7 mouse cellular contexts compared by ENCODE assay signal in the genomic region with DNA sequence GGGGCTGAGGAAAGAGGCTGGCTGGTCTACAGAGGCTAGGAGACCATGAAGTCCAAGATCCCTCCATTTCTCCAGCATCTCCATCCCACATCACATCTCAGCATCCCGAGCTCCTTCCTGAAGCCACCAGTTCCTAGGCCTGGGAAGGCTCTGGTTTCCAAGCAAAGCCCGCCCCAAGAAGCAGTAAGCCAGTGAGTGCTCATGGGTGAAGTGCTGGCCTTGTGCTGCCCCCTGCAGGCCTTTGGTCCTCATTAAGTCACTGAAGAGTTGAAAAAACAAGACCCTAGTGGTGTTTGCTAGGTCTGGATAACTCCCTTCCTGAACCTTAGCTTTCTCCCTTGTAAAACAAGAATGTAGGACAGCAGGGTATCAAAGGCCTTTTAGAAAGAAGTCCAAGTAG. TPM values are rescaled to one million over a fixed set of nuclear protein-coding genes. Genes with fewer than 3 reads are reported as not detected.
DNase-seq lines count a peak whose midpoint lies in the region; ATAC-seq and TF ChIP-seq lines count a peak whose summit lies in the region.

No protein-coding gene starts in this region.

- H3K27me3 ChIP-seq in spleen, adult 2 months (ENCODE audit: control insufficient read depth, insufficient read depth, low read length), result no peaks in the 10 kb centered on the region

- H3K36me3 ChIP-seq in spleen, adult 2 months (ENCODE audit: control insufficient read depth, insufficient read depth, low read length), result no peaks in the 10 kb centered on the region

- no peak overlapping the region for H3K27ac ChIP-seq in spleen, adult 2 months (ENCODE audit: insufficient read depth, low read length)

- peak; percentile 45 for ATAC-seq in CD4-positive, CD25-positive, alpha-beta regulatory T cell, adult 4 months
- ATAC-seq in common myeloid progenitor, adult 5-6 weeks (replicated peaks; ENCODE audit: low read depth, poor library complexity, severe bottlenecking), result peak; percentile 63; the same call in 1 of the 2 replicates

- H3K4me1 ChIP-seq in spleen, adult 2 months (ENCODE audit: control insufficient read depth, insufficient read depth, insufficient read length), result no peaks in the 10 kb centered on the region

- TF ChIP-seq CTCF in spleen, adult 2 months (IDR thresholded peaks at IDR 0.05; ENCODE audit: extremely low read depth, insufficient read depth, insufficient read length, insufficient replicate concordance), result peak; percentile 28; the same call in 1 of the 2 replicates

- peak; percentile 32 for DNase-seq in T-cell, adult 2 months (ENCODE audit: low spot score)
- DNase-seq in gastrocnemius, postnatal 25 days, result peak; percentile 42
- DNase-seq in layer of hippocampus, adult 9-11 months, result peak; percentile 52
- DNase-seq in lung, postnatal 25 days (ENCODE audit: low spot score), result peak; percentile 52
- peak in 1 of 2 experiments; percentile 40 for DNase-seq in spleen, adult 2 months (ENCODE audit: low read depth in 1 of 2, low spot score in 2 of 2)

- 41% methylated on average over 2 of the region's 2 CpGs for WGBS in spleen, adult 2 months

- H3K4me3 ChIP-seq in spleen, adult 2 months (ENCODE audit: extremely low read depth, insufficient read depth, insufficient read length), result no peak overlapping the region

- no peak for TF ChIP-seq POLR2A in spleen, adult 2 months (IDR thresholded peaks at IDR 0.05; ENCODE audit: low read depth, low read length)

RNA-seq across cellular contexts. Expression of a gene that starts 35.5 kb away (rescaled TPM):
- 1,000 to 10,000 TPM; 3,273 to 3,796 TPM for polyA plus RNA-seq in CD4-positive, CD25-positive, alpha-beta regulatory T cell, adult 4 months (2017; shearing (Covaris generic))
- 4,884 and 5,218 TPM in 2 replicates for total RNA-seq in common myeloid progenitor, adult 5-6 weeks (2017)
- total RNA-seq in gastrocnemius, postnatal 25 days (2021), result 1,000 to 10,000 TPM; 1,165 to 1,257 TPM
- 10,671 and 13,207 TPM in 2 replicates for polyA plus RNA-seq in spleen, adult 2 months (2012; rRNA removed)
